Mouse (Mus musculus) ovary, adult 18-20 months (tissue): ENCODE data around the gene Il4i1.

ENCODE experiments used
- DNase-seq: peaks from one replicate; pipeline ENCODE4 v3.0.0; 2022; ENCODE audit warnings: low spot score, mixed read lengths

The Il4i1 gene

DNA sequence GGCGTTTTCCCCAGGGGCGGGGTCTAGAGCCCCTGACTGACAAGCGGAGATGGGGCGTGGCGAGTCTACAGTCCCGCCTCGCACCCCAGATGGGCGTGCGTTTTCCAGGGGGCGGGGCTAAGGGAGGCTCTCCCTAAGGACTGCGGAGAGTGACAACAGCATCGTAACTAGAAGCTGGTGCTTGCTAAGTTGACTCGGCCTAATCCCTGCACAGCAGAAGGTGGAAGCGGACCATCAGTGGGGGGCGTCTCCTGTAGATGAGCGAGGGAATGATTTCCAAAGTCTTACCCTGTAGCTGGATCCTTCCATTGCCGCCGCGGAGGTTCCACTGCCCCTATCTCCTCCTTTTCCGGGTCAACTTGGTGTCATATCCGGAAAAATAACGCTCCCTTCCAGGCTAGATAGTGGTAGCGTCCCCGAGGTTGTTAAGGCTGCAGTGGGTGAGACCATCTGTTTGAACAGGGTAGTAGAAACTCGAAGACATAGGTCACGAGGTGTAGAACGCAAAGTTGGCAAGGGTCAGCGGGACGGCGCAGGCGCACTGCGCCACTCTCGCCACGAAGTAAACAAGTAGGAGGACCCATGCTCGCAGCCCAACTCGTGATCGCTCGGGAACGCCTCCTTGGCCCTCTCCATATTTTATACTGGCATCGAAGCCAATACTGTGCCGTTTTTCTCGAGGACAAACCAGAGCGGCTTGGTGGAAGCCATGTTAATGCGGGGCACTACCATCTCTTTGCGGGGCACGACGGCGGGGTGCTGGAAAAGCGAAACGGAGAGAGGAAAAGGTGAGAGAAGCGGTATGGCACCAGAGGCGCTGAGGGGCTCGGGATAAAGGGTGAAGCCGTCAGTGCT is 32.6 kb downstream of the Il4i1 start, which contains the start of the genes Akt1s1 and Tbc1d17:
Akt1s1 (plus strand) TSS at position 431 of the 855 bp plus-strand sequence.
Tbc1d17 (minus strand) TSS at position 519 of the 855 bp plus-strand sequence.
- peak; percentile 99 for DNase-seq

- peak; percentile 88 for DNase-seq
These were observed 33.4 kb downstream of the Il4i1 start for GRCm38 (mm10) chr7:44849416-44850111.

DNA sequence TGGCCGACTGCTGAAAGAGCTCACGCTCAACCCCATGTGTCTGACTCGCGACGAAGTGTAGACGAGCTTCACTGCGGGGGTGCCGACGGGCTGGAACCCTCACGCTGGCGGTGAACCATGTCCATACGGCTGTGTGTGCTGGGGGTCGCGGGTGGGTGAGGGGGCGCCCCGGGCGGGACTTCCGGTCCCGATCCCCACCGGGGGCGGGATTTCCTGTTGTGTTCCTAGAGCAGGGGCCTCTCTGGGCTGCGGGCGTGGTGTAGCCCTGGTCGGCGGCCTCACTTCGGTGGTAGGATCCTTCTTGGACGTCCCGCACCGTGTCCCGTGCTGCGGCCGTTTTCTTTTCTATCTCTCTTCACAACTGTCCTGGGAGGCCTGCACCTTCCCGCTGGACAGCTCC is 34.0 kb downstream of the Il4i1 start:
- peak; percentile 71 for DNase-seq

DNA sequence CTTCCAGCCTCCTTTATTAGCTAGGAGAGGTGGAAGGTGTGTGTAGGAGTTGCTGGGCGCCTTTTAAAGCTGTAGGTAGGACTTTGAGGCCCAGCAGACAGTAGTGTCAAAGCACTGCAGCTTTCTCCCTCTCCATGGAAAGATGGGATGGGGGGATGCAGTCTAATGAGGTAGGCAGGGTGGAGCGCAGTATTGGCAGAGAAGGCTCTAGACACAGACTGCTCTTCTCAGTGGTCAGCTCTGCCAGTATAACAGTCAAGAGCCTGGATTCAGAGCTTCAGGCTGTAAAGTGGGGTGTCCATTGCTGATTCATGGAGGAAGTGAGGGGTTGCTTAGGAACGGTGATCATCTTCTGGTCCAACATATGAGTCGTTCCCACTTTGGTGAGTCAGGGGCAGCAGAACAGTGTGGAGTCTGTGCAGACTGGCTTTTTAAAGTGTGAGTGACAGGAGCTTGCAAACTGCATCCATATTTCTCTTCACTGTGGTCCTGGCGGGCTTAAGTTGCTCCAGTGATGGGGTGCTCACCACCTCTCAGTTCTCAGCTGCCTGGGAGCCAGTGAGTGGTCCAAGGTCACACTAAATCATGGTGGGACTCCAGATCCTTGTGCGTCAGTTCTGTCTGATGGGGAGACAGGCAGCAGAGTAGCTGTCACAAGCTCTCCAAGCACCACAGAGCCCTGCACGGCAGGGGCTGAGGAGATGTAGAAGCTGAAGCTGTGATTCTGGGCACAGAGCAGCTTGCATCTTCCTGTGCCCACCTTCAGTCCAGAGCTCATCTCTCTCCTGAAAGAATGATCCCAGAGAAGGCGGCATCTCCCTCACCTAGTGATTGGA is 34.8 kb downstream of the Il4i1 start:
- no peak for DNase-seq

- no peak for DNase-seq
These were observed 35.5 kb downstream of the Il4i1 start for GRCm38 (mm10) chr7:44851625-44852234.

GRCm38 (mm10) chr7:44852259-44853027 is 36.3 kb downstream of the Il4i1 start:
- DNase-seq = no peak

DNA sequence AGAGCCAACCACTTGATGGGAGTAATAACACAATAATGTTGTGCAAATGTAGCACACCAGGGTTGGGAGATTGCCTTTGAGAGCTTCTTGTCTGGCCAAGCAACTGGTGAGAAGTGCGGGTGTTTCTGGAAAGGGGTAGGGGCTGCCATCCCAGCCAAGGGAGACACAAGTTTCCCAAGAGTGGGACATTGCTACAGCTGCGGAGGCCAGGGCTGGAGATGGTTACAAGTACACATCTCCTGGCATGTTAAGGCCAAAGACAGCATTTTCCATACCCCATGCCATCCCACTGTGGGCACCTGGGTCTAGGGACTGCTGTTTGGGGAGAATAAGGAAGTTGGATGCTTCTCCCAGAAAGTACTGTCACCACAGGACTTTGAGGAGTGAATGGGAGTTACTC is 36.9 kb downstream of the Il4i1 start:
- DNase-seq = no peak

DNA sequence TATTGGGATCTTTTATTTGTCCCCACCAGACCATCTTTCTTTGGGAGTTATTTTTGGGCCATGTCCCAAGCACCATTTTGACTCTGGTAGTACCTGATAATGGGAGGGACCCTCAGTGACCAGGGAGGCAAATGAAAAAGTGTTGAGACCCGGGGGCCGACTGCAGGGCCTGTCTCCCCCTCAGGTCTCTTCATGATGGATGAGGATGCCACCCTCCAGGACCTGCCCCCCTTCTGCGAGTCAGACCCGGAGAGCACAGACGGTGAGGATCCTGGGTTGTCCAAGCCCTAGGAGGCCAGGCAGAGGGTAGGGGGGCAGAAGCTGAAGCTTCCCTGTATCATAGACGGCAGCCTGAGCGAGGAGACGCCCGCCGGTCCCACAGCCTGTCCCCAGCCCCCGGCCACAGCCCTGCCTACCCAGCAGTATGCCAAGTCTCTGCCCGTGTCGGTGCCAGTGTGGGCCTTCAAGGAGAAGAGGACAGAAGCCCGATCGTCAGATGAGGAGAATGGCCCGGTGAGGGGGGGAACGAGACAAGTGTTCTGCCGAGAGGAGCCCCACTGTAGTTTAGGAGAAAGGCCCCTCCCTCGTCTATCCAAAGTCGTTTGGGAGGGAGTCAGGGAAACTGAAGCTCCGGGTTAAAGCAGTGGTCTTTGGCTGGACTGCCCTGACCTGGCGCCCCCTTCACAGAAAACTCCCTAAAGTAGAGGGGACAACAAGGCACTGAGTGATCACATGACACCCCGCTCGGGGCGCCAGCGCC is 37.6 kb downstream of the Il4i1 start:
- no peak for DNase-seq

GRCm38 (mm10) chr7:44854356-44855031 is 38.3 kb downstream of the Il4i1 start:
- peak; percentile 94 for DNase-seq

- DNase-seq = no peak
These were observed 38.8 kb downstream of the Il4i1 start for GRCm38 (mm10) chr7:44855036-44855435.

GRCm38 (mm10) chr7:44856265-44856916 is 40.2 kb downstream of the Il4i1 start:
- DNase-seq = no peak

DNA sequence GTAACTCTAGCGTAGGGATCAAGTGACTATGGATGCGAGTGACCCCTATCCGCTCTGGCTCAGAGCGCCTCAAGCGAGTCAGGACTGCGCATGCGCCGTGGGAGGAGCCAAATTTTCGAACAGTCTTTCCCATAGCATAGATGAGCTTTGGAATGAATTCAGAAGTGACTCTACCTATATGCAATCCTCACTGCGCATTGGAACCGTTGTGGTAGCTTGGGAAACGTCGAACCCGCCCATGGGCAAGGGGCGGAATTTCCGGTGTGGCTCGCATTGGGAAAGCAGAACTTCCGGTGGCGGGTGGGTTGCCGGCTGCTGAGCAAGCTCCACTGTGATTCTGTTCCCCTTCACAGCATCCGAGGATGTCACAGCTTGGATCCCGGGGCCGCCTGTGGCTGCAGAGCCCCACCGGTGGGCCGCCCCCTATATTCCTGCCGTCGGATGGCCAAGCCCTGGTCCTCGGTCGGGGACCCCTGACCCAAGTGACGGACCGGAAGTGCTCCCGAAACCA is 40.9 kb downstream of the Il4i1 start, which contains the start of gene Pnkp:
Pnkp (plus strand) TSS at position 98 of the 511 bp plus-strand sequence.
- DNase-seq = peak; percentile 67

DNA sequence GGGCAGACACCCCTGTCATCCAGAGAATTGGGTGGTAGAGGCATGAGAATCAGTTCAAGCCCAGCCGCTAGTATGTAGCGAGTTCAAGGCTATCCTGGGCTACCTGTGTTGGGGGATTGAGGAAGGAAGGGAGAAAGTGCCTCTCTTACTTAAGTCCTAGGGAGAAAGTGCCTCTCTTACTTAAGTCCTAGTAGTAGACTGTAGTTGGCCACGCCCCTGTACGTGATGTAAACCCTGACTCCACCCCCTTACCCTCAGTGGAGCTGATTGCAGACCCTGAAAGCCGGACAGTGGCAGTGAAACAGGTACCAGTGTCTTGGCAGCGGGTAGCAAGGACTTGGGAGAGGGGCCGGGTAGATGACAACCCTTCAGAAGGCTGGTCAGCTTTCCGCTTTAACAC is 41.7 kb downstream of the Il4i1 start:
- no peak for DNase-seq

DNA sequence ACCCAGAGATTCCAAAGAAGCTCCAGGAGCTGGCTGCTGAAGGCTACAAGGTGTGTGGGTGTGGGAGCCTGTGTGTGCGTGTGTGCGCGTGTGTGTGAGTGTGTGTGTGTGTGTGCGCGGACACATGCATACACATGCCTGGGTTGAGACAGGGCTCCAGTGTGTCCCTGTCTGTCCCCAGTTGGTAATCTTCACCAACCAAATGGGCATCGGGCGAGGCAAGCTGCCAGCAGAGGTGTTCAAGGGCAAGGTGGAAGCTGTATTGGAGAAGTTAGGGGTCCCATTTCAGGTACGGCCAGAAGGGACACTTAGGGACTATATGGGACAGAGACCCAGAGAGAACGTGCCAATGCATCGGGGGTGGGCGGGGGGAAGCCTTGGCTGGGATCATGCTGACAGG is 43.7 kb downstream of the Il4i1 start:
- DNase-seq = no peak

DNA sequence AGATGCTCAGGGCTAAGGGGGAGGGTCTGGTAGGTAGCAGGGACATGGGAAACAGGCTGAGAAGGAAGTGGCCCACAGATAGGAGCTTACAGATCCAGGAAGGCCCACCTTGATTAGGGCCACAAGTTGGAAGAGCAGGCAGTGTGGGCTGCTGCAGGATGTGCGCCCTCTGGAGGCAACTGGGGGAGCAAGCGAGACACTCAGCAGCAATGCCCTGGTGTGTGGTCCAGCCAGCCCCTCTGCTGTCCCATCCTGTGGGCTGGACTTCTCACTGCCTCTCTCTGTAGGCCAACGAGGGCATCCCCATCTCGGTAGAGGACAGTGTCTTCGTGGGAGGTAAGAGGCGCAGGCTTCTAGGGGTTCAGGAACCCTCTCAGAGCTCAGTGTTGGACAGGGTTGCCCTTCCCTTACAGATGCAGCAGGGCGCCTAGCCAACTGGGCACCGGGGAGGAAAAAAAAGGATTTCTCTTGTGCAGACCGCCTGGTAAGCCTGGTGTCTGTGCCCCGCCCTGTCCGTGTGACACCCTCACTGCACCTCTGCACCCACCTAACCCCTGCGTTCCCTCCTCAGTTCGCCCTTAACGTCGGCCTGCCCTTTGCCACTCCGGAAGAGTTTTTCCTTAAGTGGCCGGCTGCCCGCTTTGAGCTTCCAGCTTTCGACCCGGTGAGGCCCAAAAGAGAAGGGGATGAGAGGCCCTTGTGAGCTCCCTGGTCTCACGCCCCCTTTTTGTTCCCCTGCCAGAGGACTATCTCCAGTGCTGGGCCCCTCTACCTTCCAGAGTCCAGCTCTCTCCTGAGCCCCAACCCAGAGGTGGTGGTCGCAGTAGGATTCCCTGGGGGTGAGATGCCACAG is 44.6 kb downstream of the Il4i1 start:
- no peak for DNase-seq

- DNase-seq = no peak
These were observed 45.2 kb downstream of the Il4i1 start for GRCm38 (mm10) chr7:44861429-44861816.

DNA sequence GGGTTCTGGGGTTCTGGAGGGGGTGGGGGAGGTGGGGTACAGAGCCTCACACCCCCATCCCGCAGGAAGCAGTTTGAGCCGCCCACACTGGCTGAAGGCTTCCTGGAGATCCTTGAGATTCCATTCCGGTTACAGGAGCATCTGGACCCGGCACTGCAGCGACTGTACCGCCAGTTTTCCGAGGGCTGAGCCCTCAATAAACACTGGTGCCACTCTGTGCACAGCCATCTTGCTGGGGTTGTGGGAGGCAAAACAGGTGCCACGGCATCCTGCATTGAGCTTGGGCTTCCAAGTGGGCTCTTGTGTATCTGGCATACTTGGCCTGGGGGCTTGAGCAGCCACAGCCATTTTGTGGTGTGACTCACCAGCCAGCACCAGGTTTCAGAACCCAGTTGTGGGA is 46.2 kb downstream of the Il4i1 start:
- DNase-seq = no peak

DNA sequence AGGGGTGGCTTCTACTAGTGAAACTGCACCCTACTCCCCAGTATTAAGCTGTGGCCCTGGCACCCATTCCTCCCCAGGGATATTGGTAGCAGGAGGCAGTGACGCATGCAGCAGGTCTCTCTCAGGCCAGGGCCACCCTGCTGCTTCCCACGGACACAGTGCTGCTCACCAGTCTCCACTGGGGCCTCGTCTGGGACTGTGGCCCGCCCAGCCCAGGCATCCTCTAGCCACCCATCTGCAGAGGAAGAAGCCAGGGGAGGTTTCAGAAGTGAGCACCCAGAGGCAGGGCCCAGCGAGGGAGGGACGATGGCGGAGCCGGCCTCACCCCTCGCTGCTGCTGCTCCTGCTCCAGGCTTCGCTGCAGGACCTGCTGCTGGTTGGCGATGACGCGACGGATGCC is 47.0 kb downstream of the Il4i1 start:
- DNase-seq = no peak
